Mouse (Mus musculus) liver, embryonic 14.5 days (tissue): ENCODE data around the gene Plxdc2.

Experiments used
- CTCF ChIP-seq: IDR thresholded peaks from 2 replicates; pipeline ENCODE4 v1.5.1; 2016; ENCODE audit warnings: antibody characterized with exemption, low read depth, control low read depth
- EP300 ChIP-seq: IDR thresholded peaks from 2 replicates; pipeline ENCODE4 v1.6.1; 2016; ENCODE audit warnings: antibody characterized with exemption, low read depth

GRCm38 (mm10) chr2:16774114-16774433 is 418.0 kb downstream of the Plxdc2 start:
- TF ChIP-seq CTCF (no peak), EP300 (no peak)
